Mouse (Mus musculus): ENCODE results near the gene Cpd.

DNA sequence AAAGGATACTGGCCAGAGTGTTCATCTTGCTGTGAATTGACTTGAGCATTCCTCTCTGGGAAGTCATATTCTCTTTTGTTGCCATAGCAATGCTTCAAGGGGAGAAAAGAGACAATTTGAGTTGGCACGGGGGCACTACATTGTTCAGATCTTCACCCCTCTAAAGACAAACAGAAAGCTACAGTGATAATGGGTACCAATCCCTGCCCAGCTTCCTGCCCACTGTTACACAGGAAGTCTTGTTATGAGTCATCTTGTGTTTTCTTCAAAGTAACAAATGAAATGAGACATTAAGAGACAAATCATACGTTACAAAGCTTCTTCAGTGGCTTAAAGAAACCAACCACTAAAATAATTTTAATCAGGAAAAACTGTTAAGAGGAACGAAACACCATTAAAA lies 112.3 kb downstream of the Cpd start:
- TF ChIP-seq USF1 (IDR thresholded peaks at IDR 0.05; ENCODE audit: low read depth, low read length), result no peak
- TF ChIP-seq NRF1 (IDR thresholded peaks at IDR 0.05; ENCODE audit: low read depth, low read length), result no peak
- TF ChIP-seq ETS1 (conservative IDR thresholded peaks at IDR 0.05; ENCODE audit: low read depth, low read length), result no peak
- TF ChIP-seq POLR2AphosphoS2 (IDR thresholded peaks at IDR 0.05; ENCODE audit: low read depth, low read length), result no peak
- no peak for TF ChIP-seq MXI1 (IDR thresholded peaks at IDR 0.05; ENCODE audit: low read depth, low read length)
- TF ChIP-seq TCF12 (IDR thresholded peaks at IDR 0.05; ENCODE audit: low read depth, low read length), result no peak
- no peak for TF ChIP-seq CTCF (conservative IDR thresholded peaks at IDR 0.05 in 1 of 2, IDR thresholded peaks at IDR 0.05 in 1 of 2; ENCODE audit: low read depth in 2 of 2, low read length in 2 of 2)
- TF ChIP-seq USF2 (conservative IDR thresholded peaks at IDR 0.05; ENCODE audit: low read depth, low read length), result no peak
- no peak for TF ChIP-seq MAZ (IDR thresholded peaks at IDR 0.05; ENCODE audit: low read depth, low read length)
- no peak for TF ChIP-seq POLR2A (IDR thresholded peaks at IDR 0.05; ENCODE audit: low read depth, low read length)
- no peak for TF ChIP-seq CHD1 (IDR thresholded peaks at IDR 0.05; ENCODE audit: low read depth, low read length)
- TF ChIP-seq KAT2A (IDR thresholded peaks at IDR 0.05; ENCODE audit: insufficient replicate concordance, low read length), result no peak
- no peak for TF ChIP-seq HCFC1 (IDR thresholded peaks at IDR 0.05; ENCODE audit: low read depth, low read length)
- TF ChIP-seq ZMIZ1 (IDR thresholded peaks at IDR 0.05; ENCODE audit: low read depth, low read length), result no peak

All from CH12.LX (cell line).